Mouse (Mus musculus) lung, postnatal 10 days (tissue): ENCODE results near the gene 1700022I11Rik.
"Not testable (repeated sequence)": the region's sequence is repeated elsewhere in the genome, so short reads cannot be mapped to it uniquely, and the experiment has no call there.

Experiments
- DNase-seq: peaks from one replicate; pipeline ENCODE4 v3.0.0; 2021

The 1700022I11Rik gene

DNA sequence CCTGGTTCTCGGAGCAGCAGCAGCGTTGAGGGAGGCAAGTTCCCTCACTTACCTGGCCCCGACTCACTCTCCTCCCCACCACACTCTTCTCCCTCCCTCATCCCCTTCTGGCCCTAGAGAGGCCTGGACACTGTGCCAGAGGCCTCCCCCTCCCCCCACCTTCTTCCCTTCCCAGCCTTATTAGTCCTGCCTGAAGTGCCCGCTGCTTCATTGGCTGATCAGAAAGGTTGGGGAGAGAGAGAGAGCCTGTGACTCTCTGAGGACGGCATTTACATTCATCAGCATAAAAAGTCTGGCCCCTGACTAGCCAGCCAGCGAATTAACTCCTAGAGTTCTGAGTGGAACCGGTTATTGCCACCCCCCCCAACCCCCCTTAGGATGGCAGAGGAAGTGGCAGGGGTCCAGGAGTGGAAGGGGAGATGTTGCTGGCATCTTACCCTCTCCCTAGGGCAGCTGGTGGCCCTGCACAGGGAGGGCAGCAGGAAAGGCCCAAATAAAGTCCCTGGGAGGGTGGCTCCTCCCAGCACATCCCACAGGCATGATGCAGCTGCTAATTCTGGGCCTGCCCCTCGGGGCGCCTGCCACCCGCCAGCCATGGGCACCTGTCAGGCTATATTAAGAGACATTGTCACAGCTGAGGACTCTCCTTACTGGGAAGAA, 15.8 kb upstream of the 1700022I11Rik start:
- DNase-seq: no peak

DNA sequence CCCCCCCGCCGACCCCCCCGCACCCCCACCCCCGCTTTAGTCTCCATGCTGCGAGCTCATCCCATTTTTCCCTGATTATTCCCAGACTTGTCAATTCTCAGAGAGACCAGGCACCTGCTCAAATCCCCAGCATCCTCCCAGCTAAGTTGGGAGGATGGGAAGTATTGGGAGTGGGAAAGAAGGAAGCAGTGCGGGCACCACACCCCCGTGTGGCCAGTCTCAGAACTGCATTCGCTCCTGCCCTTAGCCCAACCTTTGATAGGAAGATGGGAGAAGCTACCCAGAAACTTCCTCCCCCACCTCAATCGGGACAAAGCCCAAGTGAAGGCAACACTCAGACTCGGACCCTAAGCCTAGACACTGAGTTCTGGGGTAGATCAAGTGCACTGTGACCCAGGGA, 15.1 kb upstream of the 1700022I11Rik start:
- peak; percentile 77 for DNase-seq

DNA sequence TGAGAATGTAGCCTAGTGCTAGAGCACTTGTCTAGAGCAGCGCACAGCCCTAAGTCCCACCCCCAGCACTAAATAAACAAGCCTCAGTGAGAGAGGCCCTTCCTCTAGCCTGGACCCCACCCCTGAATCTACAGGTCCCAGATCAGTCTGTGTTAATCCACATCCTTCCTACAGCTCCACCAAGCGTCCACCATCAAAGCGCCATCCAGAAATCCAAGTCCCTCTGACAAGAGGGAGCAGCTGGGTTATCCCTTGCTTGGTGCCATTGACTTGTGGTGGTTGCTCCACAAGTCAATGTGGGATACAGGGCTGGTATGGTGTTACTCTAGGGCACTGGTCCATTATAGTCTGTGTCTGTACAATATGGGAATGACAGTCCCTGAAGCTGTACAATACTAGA, 14.2 kb upstream of the 1700022I11Rik start:
- DNase-seq: no peak

DNA sequence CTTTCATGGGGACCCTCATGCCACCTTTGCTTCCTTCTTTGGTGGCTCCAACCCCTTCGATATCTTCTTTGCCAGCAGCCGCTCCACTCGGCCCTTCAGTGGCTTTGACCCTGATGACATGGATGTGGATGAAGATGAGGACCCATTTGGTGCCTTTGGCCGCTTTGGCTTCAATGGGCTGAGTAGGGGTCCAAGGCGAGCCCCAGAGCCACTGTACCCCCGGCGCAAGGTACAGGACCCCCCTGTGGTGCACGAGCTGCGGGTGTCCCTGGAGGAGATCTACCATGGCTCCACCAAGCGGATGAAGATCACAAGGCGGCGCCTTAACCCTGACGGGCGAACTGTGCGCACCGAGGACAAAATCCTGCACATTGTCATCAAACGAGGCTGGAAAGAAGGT, 12.8 kb upstream of the 1700022I11Rik start:
- DNase-seq: no peak

DNA sequence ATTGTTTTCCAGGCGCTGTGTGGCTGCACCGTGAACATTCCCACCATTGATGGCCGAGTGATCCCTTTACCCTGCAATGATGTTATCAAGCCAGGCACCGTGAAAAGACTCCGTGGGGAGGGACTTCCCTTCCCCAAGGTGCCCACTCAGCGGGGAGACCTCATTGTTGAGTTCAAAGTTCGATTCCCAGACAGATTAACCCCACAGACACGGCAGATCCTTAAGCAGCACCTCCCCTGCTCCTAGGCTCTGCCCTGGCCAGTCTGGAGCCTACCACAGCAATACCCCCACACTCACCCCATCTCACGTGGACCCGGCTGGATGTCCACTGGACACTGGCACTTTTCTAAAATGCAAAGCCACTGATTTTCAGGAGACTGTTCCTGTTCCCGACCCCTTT, 12.1 kb upstream of the 1700022I11Rik start:
- no peak for DNase-seq

DNA sequence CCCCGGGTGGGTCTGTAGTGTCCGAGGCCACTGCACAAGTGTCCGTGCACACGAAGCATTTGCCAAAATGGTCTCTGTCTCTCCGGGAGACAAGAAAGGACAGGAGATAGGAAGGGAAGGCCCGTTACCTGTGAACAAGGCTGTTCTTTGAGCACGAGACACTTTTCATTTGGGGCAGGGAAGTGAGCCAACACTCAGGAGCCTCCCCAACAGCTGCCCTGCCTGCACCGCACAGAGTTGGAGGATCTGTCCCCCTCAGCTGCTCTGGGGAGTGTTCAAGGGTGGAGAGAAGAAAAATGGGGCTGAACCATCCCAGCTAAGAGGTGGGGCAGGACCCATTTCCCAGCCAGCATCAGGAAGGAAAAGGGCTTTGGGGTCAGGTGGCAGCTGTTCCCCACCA, 11.4 kb upstream of the 1700022I11Rik start:
- no peak for DNase-seq

DNA sequence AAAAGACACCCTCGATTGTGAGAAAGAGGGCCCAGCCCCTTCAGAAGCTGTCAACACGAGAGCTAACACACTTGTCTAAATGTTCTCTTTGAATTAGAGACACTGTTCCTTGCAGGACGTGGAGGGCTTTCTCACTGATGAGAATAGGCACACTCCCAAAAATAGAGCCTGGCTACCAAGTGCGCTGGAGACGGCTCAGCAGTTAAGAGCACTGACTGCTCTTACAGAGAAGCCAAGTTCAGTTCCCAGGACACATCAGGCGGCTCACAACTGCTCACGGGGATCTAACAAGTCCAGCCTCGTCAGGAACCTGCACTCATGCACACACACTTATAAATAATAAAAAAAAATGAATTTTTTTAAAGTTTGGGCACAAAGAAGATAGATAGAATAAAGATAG, 10.5 kb upstream of the 1700022I11Rik start:
- no peak for DNase-seq

DNA sequence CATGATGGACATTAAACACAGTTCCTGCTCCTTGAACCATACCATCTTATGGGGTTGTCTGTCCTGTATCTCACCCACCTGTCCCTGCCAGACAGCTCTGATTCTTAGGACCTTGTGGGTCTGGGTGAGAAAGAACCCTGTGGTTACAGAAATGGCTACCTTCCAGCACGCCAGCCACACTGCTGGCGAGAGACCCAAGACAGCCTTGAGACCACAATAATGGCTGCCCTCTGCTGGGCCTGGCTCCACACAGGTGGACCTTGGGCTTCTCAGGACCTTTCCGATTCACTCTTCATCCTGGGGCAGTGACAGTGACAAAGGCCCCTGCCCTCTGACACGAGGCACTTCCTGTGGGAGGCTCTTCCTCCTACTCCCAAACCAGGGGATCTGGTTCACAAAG, 10.0 kb upstream of the 1700022I11Rik start:
- DNase-seq: no peak

DNA sequence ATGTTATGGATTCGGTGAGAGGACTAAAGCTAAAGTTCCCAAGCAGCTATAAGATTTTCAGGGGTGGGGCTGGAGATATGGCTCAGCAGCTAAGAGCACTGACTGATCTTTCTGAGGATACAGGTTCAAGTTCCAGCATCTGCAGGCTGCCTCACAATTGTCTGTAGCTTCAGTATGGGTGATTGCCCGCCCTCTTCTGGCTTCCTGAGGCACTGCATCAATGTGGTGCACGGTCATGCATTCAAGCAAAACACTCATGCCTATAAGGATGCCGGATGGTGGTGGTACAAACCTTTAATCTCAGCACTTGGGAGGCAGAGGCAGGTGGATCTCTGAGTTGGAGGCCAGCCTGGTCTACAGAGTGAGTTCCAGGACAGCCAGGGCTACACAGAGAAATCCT, 7.8 kb upstream of the 1700022I11Rik start:
- DNase-seq: peak; percentile 74

DNA sequence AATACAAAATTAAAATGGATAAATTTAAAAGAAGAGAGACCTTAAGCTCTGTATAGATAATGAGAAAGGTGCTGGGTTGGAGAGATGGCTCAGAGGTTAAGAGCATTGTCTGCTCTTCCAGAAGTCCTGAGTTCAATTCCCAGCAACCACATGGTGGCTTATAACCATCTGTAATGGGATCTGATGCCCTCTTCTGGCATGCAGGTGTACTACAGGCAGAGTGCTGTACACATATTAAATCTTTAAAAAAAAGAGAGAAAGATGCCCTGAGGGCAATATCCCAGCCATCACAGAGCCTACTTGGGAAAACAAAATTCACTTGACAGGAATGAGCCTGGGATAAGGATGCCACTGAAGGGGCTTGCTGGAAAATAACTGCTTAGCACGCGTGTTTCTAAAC, 5.9 kb upstream of the 1700022I11Rik start:
- DNase-seq: no peak

DNA sequence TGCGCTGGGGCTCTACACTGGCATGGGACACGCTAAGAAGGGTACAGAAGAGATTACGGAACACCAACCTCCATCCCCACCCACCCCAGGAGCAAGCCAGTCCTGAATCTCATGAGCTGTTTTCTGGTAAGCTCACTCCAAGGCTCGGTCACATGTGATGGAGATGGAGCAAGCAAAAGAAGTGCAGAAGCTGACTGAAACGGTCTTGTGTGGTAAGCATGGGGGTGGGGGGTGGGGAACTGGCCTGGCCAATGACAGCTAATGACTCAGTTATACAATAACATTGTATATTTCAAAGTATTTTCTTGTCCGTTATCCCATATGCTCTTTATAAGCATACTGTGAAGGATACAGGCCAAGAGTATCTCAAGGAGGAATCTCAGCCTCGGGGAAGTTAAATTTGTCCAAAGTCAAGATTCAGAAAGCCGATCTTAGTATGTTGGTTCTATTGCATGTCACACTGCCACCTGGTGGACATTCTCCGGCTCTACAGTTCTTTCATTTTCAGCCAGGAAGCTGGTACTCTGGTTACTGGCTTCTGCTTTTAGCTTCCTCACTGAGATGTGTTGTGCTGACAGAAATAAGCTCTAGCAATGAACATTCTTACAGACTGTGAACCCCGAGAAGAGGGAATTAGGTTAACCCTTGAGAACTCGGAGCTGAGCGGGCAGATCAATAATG, 4.2 kb upstream of the 1700022I11Rik start:
- peak; percentile 51 for DNase-seq

DNA sequence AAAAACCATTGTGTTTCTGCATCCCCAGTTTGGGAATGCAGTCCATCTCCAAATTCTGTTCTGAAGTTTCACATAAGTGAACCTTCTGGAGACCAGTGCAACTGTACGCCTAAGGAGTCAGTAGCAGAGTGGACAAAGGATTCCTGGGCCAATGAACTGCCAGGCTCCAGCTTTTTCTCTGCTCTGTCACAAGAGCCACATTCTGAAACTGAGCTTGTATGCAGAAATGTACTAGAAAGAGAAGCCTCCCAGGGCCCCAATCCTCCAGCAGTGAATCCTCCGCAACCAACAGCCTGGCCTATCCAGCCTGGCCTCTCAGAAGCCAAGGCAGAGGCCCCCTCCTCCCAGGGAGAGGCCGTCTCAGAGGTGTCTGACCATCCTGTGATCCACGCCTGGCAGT, 3.5 kb downstream of the 1700022I11Rik start:
- no peak for DNase-seq

DNA sequence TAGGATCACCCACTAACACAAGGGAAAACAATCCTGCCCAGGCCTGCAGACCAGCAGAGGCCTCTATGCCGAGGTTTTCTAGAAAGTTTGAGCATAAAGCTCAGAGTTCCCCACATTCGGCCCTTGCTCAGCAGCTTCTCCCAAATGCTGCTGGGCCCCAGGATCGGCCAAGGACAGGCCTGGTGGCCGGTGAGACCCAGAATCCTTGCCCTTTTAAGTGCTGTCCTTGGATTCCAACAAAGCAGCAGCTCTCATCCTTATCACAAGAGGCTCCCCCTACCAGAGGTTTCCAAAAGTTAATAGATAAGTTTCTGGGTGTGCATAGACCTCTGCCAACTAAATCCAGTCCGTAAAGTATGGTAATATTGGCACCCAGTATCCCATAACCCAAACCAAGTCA, 4.5 kb downstream of the 1700022I11Rik start:
- no peak for DNase-seq

DNA sequence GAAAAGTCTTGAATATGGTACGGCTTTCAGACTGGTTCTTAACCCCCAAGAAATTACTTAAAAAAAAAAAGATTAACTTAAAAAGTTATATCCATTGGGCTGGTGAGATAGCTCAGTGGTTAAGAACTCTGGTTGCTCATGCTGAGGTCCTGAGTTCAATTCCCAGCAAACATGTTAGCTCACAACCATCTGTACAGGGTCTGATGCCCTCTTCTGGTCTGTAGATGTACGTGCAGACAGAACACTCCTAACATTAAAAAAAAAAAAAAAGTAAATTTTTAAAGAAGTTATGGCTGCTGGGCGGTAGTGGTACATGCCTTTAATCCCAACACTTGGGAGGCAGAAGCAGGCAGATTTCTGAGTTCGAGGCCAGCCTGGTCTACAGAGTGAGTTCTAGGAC, 8.7 kb downstream of the 1700022I11Rik start:
- no peak for DNase-seq

DNA sequence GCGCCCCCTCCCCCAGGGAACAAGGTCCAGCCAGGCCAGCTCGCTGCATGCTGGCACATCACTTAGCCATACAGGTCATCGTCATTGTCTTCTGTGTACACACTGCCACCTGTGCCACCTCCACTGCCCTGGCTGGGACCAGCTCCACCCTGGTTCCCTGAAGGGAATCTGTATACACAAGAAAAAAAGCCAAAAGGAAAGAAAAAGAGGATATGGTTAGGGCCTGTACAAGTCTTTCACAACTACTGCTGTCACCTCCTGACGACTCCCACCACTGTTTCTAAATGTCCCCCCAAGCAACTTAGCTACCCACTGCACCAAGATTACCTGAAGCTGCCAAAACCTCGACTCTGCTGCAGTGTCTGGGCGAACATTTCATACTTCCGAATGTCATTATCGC, 11.1 kb downstream of the 1700022I11Rik start:
- not testable (repeated sequence) for DNase-seq

DNA sequence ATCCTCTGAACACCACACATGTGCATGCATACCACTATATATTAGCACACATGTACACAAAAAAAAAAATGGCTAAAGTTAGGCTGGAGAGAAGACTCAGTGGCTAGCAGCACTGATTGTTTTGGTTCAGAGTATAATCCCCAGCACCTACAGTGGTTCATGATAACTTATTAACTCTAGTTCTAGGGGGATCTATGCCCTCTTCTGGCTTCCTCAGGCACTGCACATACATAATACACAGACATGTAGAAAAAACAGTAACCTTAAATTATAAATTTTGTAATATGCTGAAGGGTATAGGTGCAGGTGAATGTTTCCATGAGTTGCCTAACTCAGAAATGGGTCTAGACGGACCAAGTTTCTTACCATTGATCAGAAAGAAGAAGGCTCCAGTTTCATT, 18.9 kb downstream of the 1700022I11Rik start:
- DNase-seq: no peak

DNA sequence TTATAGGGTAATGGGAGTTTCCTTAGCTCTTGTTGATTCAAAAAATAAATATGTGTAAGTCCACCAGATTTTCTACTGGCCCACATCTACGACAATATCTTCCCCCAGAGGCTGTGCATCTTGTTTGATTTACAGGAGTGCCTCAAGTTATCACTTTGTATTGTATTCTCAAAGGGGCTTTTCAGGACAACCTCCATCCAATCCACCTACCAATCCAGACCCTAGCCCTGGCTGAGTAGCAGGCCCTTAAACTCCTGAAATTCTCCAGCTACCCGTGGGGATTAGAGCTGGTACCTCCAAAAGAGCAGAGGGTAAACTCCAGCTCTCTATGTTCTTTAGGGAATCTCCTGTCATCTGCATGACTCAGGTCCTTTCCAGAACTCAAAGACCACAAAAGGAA, 28.6 kb downstream of the 1700022I11Rik start:
- DNase-seq: no peak

DNA sequence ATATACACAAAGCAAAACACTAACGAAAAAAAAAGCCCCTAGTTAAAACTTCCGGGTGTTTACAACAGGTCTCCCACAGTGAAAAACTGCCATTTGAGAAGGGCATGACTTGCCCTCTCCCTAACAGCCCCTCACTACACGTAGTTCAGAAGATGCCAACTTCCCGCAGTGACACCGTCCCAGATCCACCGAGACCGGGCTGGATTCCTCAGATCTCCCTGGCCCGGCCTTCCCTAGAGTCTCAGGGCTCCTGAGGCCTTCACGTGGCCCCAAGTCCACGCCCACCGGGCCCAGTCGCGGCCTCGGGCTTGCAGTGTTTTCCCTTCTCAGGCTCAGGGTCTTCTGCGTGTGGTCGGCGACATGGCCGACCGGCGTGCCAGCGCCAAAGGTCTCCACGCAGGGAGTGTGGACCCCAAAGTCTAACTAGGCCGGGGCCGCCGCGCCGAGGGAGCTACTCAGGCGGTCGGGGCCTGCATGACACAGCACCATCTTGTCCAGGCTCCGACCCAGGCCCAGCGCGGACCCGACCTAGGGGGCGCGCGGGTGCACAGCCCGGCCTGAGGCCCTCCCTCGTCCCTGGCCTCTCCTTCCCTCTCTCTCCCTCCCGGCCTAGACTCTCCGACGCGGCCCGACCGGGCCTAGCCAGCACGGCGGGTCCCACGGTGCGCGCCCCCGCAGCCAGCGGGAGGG, 30.2 kb downstream of the 1700022I11Rik start:
- peak; percentile 80 for DNase-seq

DNA sequence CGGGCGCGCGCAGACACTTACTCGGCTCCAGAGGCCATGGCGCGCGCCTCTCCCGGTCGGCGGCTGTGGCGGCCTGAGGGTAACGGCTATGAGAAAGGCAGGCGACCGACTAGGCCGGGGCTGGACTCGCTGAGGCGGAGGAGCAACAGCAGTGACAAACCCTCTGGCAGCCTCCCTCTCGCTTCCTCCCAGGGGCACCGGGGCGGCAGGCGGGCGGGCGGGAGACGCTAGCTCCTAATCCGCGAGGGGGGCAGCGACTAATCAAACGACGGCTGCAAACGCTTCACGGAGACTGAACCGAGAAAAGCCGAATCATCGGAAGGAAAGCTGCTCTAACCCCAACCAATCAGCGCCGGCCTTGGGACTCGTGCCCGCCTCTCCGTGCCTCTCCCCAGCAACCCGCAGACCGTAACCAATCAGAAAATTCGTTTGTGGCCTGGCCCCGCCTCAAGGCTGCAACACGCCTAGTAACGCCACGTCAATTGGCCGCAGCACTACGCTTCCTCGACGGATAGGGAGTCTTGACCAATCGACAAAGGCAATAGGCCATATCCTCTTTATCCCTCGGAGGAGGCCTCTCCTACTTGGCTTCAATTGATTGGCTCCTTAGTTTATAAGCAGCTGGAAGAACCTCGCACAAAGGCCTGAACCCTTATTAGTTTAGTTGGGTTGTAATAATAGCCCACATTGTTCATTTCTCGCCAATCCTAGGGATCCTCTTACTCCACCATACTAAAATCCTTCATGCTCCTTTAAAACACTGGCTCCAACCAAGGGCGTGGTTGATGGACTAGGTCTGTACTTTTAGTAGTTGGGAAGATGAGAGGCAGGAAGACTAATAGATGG, 31.0 kb downstream of the 1700022I11Rik start, which contains the start of gene Vcp:
Gene Vcp, minus strand, starts transcription at position 367 of the 846 bp plus-strand sequence.
- DNase-seq: peak; percentile 99

DNA sequence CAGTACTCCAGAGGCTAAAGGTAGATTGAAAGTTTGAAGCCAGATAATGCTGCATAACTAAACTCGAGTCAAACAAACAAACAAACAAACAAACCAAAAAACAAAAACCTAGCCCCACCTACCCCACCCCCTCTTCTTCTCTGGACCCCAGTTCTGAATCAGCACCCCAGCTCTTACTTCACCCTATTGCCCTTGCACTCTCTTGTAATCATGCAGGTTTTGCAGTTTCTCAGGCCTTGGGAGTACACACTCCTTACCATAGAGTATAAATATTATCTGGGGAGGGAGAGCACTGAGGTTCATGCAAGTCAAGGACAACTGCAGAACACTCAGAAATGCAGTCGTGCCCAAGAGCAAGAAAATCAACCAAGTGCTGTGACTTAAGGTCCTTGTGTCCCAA, 31.9 kb downstream of the 1700022I11Rik start:
- no peak for DNase-seq

DNA sequence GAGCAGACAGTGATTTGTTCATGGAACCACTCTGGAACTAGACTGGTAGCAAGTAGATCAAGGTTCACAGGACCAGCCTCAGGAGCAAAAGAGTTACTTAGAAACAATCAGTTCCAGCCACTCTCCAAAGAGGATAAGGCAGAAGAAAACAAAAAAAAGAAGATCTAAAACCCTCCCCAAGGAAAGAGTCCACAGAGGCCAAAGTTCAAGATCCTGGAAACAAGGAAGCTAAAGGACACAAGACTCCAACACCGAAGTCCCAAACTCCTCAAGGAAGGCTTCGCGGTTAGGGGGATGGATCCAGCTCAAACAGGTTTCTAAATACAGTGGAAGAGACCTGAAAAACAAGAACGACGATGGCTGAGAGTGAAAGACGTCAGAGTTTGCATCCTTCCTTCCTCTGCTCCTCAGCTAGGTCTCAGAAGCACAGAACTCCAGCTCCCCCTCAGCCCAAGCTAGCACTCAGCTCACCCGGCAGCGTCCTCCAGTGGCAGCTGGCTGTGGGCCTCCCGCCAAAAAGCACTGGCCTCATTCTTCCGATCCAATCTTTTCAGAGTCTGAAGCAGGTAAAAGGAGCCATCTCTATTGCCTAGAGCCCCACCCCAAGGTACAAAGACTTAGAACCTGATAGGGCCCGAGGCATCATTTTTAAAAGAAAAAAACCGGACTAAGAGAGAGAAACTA, 33.5 kb downstream of the 1700022I11Rik start:
- DNase-seq: no peak

DNA sequence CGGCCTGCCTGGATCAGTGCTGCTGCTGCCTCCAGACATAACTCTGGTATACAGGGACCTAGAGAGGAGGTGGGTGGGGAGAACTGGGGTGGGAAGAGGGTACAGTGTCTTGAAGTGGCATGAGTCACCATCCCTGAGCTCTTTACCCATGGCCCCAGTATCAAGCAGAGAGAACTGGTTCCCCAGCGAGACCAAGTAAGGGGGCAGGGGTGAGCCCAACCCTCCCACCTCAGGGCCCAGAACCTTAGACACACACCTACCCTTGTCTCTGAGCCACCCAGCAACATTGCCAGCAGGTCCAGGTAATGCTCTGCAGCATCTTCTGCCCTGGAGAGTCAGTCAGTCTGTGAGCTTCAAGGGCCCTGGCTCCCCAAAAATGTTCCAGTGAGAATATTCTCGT, 35.5 kb downstream of the 1700022I11Rik start:
- no peak for DNase-seq

DNA sequence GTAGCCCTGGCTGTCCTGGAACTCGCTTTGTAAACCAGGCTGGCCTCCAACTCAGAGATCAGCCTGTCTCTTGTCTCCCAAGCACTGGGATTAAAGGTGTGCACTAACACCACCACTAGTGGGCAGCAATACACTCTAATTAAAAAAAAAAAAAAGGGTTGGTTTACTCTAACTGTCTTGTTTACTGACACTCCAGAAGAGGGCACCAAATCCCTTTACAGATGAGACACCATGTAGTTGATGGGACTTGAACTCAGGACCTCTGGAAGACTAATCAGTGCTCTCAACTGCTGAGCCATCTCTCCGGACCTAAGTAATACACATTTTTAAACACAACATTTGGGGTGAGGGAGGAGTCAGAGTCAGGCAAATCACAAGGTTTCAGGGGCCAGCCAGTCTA, 36.4 kb downstream of the 1700022I11Rik start:
- DNase-seq: peak; percentile 65
